Mouse (Mus musculus): Measurements from ENCODE around the gene Pkp4. TPM values are rescaled to one million over a fixed set of nuclear protein-coding genes. Genes with fewer than 3 reads are reported as not detected.

Pkp4 gene
- total RNA-seq, 2 experiments from 2014 or later: 267 to 275 TPM

- DNase-seq (ENCODE audit: low spot score in 2 of 2): no peak
These were observed 22.9 kb downstream of the Pkp4 start for GRCm38 (mm10) chr2:59183541-59183940.

GRCm38 (mm10) chr2:59184107-59185064 lies 23.7 kb downstream of the Pkp4 start:
- DNase-seq (ENCODE audit: low spot score in 2 of 2): no peak

GRCm38 (mm10) chr2:59186122-59186521 lies 25.5 kb downstream of the Pkp4 start:
- DNase-seq (ENCODE audit: low spot score in 2 of 2): no peak

DNA sequence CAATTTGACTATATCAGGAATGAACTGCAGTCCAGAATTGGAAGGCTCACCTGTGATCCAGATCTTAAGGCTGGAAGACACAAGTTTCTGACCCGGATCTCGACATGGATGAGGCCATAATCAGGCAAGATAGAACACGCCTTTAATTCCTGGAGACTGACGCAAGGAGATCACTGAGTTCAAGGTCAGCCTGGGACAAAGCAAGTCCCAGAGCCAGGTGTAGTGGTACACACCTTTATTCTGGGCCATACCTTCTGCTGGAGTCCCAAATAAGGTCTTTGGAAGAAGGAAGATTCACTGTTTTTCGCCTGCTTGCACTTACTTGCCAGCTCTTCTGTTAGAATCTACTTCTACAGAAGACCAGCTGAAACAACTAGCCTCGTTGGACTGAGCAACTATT lies 26.3 kb downstream of the Pkp4 start:
- no peak for DNase-seq (ENCODE audit: low spot score in 2 of 2)

GRCm38 (mm10) chr2:59188306-59188705 lies 27.7 kb downstream of the Pkp4 start:
- no peak for DNase-seq (ENCODE audit: low spot score in 2 of 2)

DNA sequence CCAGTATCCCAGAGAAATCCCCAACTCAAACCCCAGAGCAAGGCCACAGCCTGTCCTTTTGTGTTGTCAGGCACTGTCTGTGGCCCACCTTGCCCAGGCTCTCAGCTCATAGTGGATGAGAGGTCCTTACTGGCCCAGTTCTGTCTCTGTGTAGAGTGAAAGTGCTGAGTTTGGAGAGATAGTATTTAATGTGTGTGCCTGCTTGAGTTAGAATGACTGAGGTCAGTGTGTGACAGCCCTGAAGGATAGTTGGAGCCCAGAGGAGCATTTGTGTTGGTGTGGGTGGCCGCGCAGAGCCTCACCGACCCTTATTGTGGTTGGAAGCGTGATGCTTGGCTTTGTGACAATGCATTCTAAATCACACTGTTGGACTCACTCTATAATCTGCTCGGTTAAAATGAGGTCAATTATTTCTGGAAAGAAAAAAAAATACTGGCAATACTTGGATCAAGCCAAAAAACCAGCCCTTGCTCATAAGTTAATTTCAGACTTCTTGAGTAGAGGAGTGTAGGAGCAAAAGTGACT lies 29.1 kb downstream of the Pkp4 start:
- DNase-seq (ENCODE audit: low spot score in 2 of 2): no peak

- no peak for DNase-seq (ENCODE audit: low spot score in 2 of 2)
These were observed 29.5 kb downstream of the Pkp4 start for GRCm38 (mm10) chr2:59190186-59190585.

GRCm38 (mm10) chr2:59191466-59191865 lies 30.8 kb downstream of the Pkp4 start:
- no peak for DNase-seq (ENCODE audit: low spot score in 2 of 2)

GRCm38 (mm10) chr2:59193117-59193516 lies 32.5 kb downstream of the Pkp4 start:
- DNase-seq (ENCODE audit: low spot score in 2 of 2): no peak

DNA sequence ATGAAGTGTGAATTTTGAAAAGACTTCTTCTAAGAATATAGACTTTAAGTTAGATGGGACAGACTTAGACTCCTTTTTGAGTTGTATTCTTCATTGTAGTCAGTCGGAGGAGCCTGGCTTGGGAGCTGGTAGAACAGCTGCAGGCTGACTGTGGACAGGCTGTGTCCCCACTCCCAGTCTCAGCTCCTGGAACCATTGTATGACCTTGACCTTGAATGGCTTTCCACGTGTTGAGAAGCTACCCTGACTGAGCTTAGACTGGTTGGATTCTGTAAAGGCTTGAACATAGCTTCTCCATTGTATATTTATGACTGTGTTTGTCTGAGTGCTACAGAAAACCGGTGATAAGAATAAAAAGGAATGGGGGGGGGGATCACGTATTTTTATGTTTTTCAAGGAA lies 36.5 kb downstream of the Pkp4 start:
- DNase-seq (ENCODE audit: low spot score in 2 of 2): no peak

GRCm38 (mm10) chr2:59199476-59199976 lies 38.9 kb downstream of the Pkp4 start:
- no peak for DNase-seq (ENCODE audit: low spot score in 2 of 2)

GRCm38 (mm10) chr2:59200511-59200910 lies 39.9 kb downstream of the Pkp4 start:
- DNase-seq (ENCODE audit: low spot score in 2 of 2): no peak

- DNase-seq (ENCODE audit: low spot score in 2 of 2): no peak
These were observed 42.3 kb downstream of the Pkp4 start for GRCm38 (mm10) chr2:59202930-59203329.

GRCm38 (mm10) chr2:59203627-59204425 lies 43.2 kb downstream of the Pkp4 start:
- DNase-seq (ENCODE audit: low spot score in 2 of 2): no peak

DNA sequence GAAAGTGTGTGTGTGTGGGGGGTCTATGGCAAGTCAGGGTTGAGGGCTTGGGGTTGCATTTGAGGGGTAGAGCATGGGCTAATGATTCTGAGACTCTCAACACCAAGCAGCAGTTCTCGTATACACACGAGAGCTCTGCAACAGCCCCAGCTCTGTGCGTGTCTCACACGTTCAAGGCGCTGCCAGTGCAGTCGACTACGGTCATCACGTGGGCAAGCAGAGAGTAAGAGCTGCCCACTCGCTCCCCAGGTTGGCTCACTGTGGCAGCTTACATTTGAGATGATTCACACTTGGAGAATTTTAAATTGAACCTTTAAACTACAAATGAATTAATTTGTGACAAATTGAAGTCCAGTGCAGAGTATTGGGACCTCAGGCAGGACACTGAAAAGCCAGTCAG lies 44.4 kb downstream of the Pkp4 start:
- DNase-seq (ENCODE audit: low spot score in 2 of 2): no peak

DNA sequence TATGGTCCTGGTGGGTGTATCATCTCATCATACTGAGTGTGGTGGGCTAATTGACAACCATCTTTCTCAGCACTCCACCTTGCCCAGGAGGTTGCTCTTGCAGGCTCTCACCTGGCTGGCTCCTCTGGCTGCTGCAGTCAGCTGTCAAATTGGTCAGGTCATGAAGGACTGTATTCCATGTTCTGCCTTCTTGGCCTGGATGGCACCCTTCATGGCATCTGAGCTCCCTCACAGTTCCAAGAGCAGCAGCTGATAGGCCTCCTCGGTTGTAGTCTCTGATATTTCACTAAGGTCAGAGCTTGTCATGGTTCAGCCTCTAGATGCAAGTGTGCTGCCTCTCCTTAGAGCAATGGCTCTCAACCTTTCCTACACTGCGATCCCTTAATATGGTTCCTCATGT lies 45.5 kb downstream of the Pkp4 start:
- no peak for DNase-seq (ENCODE audit: low spot score in 2 of 2)

GRCm38 (mm10) chr2:59207240-59207639 lies 46.6 kb downstream of the Pkp4 start:
- no peak for DNase-seq (ENCODE audit: low spot score in 2 of 2)

- DNase-seq (ENCODE audit: low spot score in 2 of 2): no peak
These were observed 47.1 kb downstream of the Pkp4 start for GRCm38 (mm10) chr2:59207725-59208124.

DNA sequence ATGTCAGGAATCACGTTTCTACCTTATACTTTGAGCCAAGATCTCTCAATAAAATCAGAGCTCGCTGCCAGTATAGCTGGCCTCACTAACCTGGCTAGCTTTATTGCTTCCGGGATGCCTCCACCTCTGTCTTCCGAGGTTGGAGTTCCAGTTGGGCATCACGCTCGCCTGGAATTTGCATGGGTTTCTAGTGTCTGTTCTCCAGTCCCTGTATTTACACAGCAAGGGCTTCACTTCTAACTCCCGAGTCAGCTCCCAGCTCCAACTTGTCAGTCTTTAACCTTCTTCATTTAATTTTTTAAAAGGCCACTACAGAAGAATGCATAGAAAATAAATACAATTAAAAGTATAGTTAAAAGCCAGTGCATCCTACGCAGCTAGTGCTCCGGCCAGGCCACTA lies 47.6 kb downstream of the Pkp4 start:
- no peak for DNase-seq (ENCODE audit: low spot score in 2 of 2)

DNA sequence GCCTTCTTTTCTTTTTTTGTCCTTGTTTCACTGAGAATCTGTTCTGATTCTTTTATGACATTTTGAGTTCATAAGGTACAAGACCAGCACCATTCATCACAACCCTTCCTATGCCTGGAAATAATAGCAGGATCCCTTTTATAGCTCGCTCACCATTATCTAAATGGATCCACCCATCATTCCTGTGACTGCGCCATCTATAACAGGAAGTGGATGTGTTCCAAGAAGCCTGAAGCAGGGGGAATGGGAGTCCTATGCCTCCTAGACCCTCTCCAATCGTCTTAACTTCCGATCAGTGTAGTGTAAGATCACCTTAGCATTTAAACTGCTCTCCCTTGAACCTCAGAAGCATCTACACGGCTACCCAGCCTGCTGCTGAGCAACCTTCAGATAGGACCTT lies 50.4 kb downstream of the Pkp4 start:
- DNase-seq (ENCODE audit: low spot score in 2 of 2): no peak

- no peak for DNase-seq (ENCODE audit: low spot score in 2 of 2)
These were observed 51.8 kb downstream of the Pkp4 start for GRCm38 (mm10) chr2:59212430-59212829.

DNA sequence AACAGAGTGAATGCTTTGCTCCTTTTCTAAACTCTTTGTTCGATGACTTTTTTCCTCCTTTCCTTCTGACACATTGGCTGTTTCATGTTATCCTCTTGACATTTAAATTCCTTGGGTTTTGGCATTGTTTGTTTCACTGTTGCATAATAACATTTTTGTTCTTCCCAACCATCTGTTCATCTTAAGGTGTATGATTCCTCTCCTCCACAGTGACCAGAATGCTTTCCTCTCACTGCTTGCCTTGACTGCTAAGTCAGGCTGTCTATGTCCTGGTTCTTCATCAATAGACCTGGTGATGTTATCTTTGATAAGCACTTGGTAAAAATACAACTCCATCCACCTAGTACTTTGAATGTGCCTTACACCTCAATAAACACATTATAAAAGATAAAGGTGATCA lies 52.2 kb downstream of the Pkp4 start:
- DNase-seq (ENCODE audit: low spot score in 2 of 2): no peak
